Mouse (Mus musculus) activated CD4-positive, CD25-positive, alpha-beta regulatory T cell (primary cell): Measurements from ENCODE around the gene Ppp3ca. TPM values are rescaled to one million over a fixed set of nuclear protein-coding genes. Genes with fewer than 3 reads are reported as not detected.

ENCODE experiments used
- polyA plus RNA-seq, 2 experiments: library from polyadenylated mRNA; unstranded; fragments of 100-300 nt; shearing (Covaris generic); gene quantifications; one replicate each; pipeline ENCODE4 v1.2.1; 2017

The Ppp3ca gene
- 10 to 100 TPM; 55.3 to 91.0 TPM for polyA plus RNA-seq

DNA sequence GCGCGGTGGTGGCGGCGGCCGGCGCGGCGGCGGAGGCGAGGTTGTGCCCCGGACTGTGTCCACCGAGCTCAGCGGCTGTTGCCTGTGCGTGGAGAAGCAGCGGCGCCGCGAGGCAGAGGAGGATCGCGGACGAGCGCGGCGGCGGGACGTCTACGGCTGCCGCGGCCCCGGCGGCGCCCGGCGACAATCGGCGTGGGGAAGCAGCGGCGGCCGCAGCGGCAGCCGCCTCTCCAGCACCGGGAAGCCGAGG, at the start of gene Ppp3ca:
TSS of gene Ppp3ca (plus strand) at position 15 of the 250 bp plus-strand sequence.

